Mouse (Mus musculus) liver, adult 2 months (tissue): ENCODE results near the gene Cdc14a.

Experiments used
- CTCF ChIP-seq: fragments of 200-500 bp; IDR thresholded peaks from 2 replicates; pipeline ENCODE4 v1.5.1; 2011; ENCODE audit warnings: low read depth, low read length, control low read depth
- POLR2A ChIP-seq: fragments of 200-500 bp; IDR thresholded peaks from 2 replicates; pipeline ENCODE4 v1.6.1; 2011; ENCODE audit warnings: low read length, control low read depth; ENCODE audit not compliant: insufficient read depth; ENCODE audit errors: extremely low read depth

DNA sequence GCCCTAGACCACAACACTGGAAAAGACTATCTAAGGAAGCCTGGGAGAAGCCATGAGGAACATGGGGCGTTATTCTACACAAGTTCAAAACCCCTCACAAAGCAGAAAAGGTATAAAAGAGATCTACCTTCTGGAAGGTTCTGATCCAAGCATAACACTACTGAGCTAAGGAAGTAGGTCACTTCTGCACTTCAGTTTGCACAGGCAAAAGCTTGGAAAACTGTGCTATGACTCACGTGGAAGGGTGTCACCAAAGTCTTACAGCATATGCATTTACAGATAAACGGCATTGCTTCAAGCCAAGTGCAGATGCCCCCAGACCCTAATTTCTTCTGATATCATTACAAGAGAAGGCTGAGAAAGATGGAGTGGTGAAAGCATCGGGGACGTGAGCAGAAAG is 104.1 kb downstream of the Cdc14a start:
- no peak for TF ChIP-seq CTCF
- no peak for TF ChIP-seq POLR2A
